Mouse (Mus musculus): ENCODE measurements at regions not wholly inside any gene's neighbourhood (a gene's known extent, or its start where the extent isn't known, plus 50 kb on each side); places are given as distances from the start of the nearest gene placed in this dataset.

GRCm38 (mm10) chr6:15865271-15865670, 144.8 kb downstream of the Mdfic start:
- Histone ChIP-seq H3K27ac (no peak overlapping the region), H3K4me3 (no peak overlapping the region), H3K9me3 (no peaks in the 10 kb centered on the region), H3K4me2 (no peak overlapping the region), H3K36me3 (no peaks in the 10 kb centered on the region), H3K4me1 (replicated peaks) (no peaks in the 10 kb centered on the region), H3K9ac (no peak overlapping the region), H3K27me3 (no peaks in the 10 kb centered on the region)
- ATAC-seq (ENCODE audit: low FRiP score) = no peak
- 81% methylated on average over 3 of the region's 3 CpGs for WGBS

GRCm38 (mm10) chr6:15882288-15882903, 161.9 kb downstream of the Mdfic start:
- Histone ChIP-seq H3K27me3 (no peaks in the 10 kb centered on the region), H3K4me1 (replicated peaks) (no peaks in the 10 kb centered on the region), H3K27ac (no peak overlapping the region), H3K4me2 (no peak overlapping the region), H3K9ac (no peak overlapping the region), H3K36me3 (no peaks in the 10 kb centered on the region), H3K9me3 (no peaks in the 10 kb centered on the region), H3K4me3 (no peak overlapping the region)
- no peak for ATAC-seq (ENCODE audit: low FRiP score)
- 93% methylated on average over 5 of the region's 5 CpGs for WGBS

- no peak for ATAC-seq (ENCODE audit: low FRiP score)
- Histone ChIP-seq H3K4me2 (no peak overlapping the region), H3K9me3 (no peaks in the 10 kb centered on the region), H3K4me1 (replicated peaks) (no peaks in the 10 kb centered on the region), H3K9ac (no peak overlapping the region), H3K36me3 (no peaks in the 10 kb centered on the region), H3K27me3 (no peaks in the 10 kb centered on the region; the same call in 1 of the 2 replicates), H3K27ac (no peak overlapping the region), H3K4me3 (no peak overlapping the region)
- 91% methylated on average over 5 of the region's 5 CpGs for WGBS
Observed at GRCm38 (mm10) chr6:15893066-15893465, 172.6 kb downstream of the Mdfic start.

- no peaks in the 10 kb centered on the region for H3K36me3 ChIP-seq
- H3K4me1 ChIP-seq (replicated peaks) = no peaks in the 10 kb centered on the region
- H3K4me3 ChIP-seq = no peak overlapping the region
- no peak overlapping the region for H3K9ac ChIP-seq
- no peak for ATAC-seq (ENCODE audit: low FRiP score)
- no peak overlapping the region for H3K4me2 ChIP-seq
- no peaks in the 10 kb centered on the region; the same call in 1 of the 2 replicates for H3K27me3 ChIP-seq
- no peak overlapping the region for H3K27ac ChIP-seq
- no peaks in the 10 kb centered on the region for H3K9me3 ChIP-seq
Observed at GRCm38 (mm10) chr6:15900495-15900894, 180.0 kb downstream of the Mdfic start.

- Histone ChIP-seq H3K27me3 (no peaks in the 10 kb centered on the region; the same call in 1 of the 2 replicates), H3K36me3 (no peaks in the 10 kb centered on the region), H3K4me3 (no peak overlapping the region), H3K9ac (no peak overlapping the region), H3K4me2 (no peak overlapping the region), H3K9me3 (no peaks in the 10 kb centered on the region), H3K4me1 (replicated peaks) (no peaks in the 10 kb centered on the region), H3K27ac (no peak overlapping the region)
- 43% methylated on average over 2 of the region's 2 CpGs for WGBS
- ATAC-seq (ENCODE audit: low FRiP score) = peak; percentile 89
Observed at GRCm38 (mm10) chr6:15902665-15903274, 182.3 kb downstream of the Mdfic start.

GRCm38 (mm10) chr6:15910420-15911167, 190.1 kb downstream of the Mdfic start:
- Histone ChIP-seq H3K4me2 (no peak overlapping the region), H3K4me1 (replicated peaks) (no peaks in the 10 kb centered on the region), H3K36me3 (no peaks in the 10 kb centered on the region), H3K27ac (no peak overlapping the region), H3K9me3 (no peaks in the 10 kb centered on the region), H3K9ac (no peak overlapping the region), H3K27me3 (no peaks in the 10 kb centered on the region), H3K4me3 (no peak overlapping the region)
- ATAC-seq (ENCODE audit: low FRiP score) = peak; percentile 36; the same call in 1 of the 2 replicates
- 65% methylated on average over 1 of the region's 1 CpGs for WGBS

GRCm38 (mm10) chr6:15929650-15930049, 209.2 kb downstream of the Mdfic start:
- Histone ChIP-seq H3K4me3 (no peak overlapping the region), H3K36me3 (no peaks in the 10 kb centered on the region), H3K4me1 (replicated peaks) (no peaks in the 10 kb centered on the region), H3K9me3 (no peaks in the 10 kb centered on the region), H3K27ac (no peak overlapping the region), H3K27me3 (no peaks in the 10 kb centered on the region), H3K4me2 (no peak overlapping the region), H3K9ac (no peak overlapping the region)
- 99% methylated on average over 2 of the region's 2 CpGs for WGBS
- ATAC-seq (ENCODE audit: low FRiP score) = no peak

- H3K4me3 ChIP-seq = no peak overlapping the region
- H3K9ac ChIP-seq = no peak overlapping the region
- ATAC-seq (ENCODE audit: low FRiP score) = no peak
- H3K4me1 ChIP-seq (replicated peaks) = no peaks in the 10 kb centered on the region
- no peaks in the 10 kb centered on the region for H3K36me3 ChIP-seq
- H3K27ac ChIP-seq = no peak overlapping the region
- WGBS = 92% methylated on average over 2 of the region's 2 CpGs
- H3K4me2 ChIP-seq = no peak overlapping the region
- no peaks in the 10 kb centered on the region for H3K9me3 ChIP-seq
- H3K27me3 ChIP-seq = no peaks in the 10 kb centered on the region
Observed at GRCm38 (mm10) chr6:15950251-15950650, 229.8 kb downstream of the Mdfic start.

GRCm38 (mm10) chr6:15987334-15987733, 266.9 kb downstream of the Mdfic start:
- Histone ChIP-seq H3K36me3 (no peaks in the 10 kb centered on the region), H3K4me2 (no peak overlapping the region), H3K4me3 (no peak overlapping the region), H3K27ac (no peak overlapping the region), H3K4me1 (replicated peaks) (no peaks in the 10 kb centered on the region), H3K9me3 (no peaks in the 10 kb centered on the region), H3K9ac (no peak overlapping the region), H3K27me3 (no peaks in the 10 kb centered on the region)
- ATAC-seq (ENCODE audit: low FRiP score) = no peak
- WGBS = 55% methylated on average over 5 of the region's 5 CpGs

Data from hindbrain, embryonic 13.5 days (tissue).